Mouse (Mus musculus) large intestine, adult 2 months (tissue): ENCODE data around the gene Cbarp. TPM values are rescaled to one million over a fixed set of nuclear protein-coding genes. Genes with fewer than 3 reads are reported as not detected.

Source experiments
- DNase-seq: peaks from one replicate; pipeline ENCODE4 v3.0.0-alpha.2; 2012; ENCODE audit warnings: low read depth, low spot score
- WGBS: fragments of 180-500 bp; shearing (Covaris S2); methylation state at CpG from one replicate; pipeline ENCODE4 v1.1.7; 2018; 5-methylcytosine and 5-hydroxymethylcytosine counted together
- polyA plus RNA-seq: library from polyadenylated mRNA; depleted of rRNA; stranded (reverse); fragments of >200 nt; gene quantifications from 2 replicates; pipeline ENCODE4 v1.2.3, GENCODE M21; 2012; rRNA removed

Cbarp gene
- polyA plus RNA-seq, 1 experiment: 5.0 TPM

DNA sequence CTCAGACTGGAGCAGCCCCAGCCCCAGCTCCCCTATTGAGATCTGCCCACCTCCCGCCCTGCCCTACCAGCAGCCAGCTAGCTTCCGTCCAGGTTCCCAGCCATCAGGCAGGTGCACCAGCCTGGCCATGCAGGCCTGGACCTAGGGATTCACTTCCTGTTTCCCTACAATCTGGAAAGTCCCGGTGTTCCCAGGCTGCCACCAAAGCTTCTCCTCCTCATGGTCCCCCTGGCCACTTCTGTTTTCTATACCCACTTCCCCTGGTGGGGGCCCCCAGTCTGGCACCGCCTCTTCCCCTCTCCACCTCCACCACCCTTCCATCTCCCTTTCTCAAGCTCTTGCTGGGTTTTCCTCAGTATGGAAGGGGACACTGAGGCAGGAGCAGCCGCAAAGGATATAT, 35.2 kb downstream of the Cbarp start, which contains the start of gene Sbno2:
Sbno2 (minus strand) TSS at position 112 of the 400 bp plus-strand sequence.
- WGBS: 36% methylated on average over 5 of the region's 5 CpGs

DNA sequence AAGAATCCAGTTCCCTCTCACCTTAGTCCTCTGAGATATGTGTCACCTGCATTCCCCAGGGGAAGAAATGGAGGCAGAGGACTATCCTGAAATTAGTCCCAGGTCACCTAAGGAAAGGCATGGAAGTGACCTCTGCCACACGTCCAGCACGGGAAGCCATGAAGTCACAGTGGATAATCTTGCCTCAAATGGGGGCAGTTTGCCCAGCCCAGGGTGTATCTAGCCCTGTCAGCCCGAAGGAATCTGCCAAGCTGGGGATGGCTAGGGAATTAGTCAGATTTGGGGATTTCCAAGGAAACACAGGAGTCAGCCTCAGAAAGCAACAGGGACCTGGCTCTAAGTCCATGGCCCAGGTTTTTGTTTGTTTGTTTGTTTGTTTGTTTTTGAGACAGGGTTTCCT, 36.5 kb downstream of the Cbarp start:
- no peak for DNase-seq
- WGBS: 58% methylated on average over 3 of the region's 3 CpGs

More for the DNA sequence above, 35.2 kb downstream of the Cbarp start, which contains the start of gene Sbno2:
- DNase-seq: no peak

GRCm38 (mm10) chr10:80103032-80103431, 37.6 kb downstream of the Cbarp start:
- 82% methylated on average over 2 of the region's 2 CpGs for WGBS
- no peak for DNase-seq

GRCm38 (mm10) chr10:80102216-80102915, 38.3 kb downstream of the Cbarp start:
- DNase-seq: no peak
- 1% methylated on average over 58 of the region's 59 CpGs for WGBS

DNA sequence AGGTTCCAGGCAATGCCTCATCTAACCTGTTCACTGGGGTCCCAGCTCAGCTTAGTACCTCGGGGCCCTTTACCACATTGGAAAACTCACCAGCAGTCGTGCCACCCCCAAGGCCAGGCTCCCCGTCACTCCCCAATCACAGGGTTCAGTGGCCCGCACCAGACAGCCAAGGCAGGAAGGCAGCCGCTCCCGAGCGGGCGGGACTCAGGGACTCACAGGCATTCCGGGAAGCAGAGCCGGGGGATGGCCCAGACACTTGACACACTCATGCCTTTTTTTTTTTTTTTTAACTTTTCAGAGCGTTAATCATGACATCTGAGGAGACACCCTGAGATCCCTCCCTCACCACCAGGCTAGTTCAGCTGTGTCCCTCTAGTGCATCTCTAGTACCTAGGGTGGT, 39.7 kb downstream of the Cbarp start:
- no peak for DNase-seq
- WGBS: 12% methylated on average over 11 of the region's 11 CpGs

DNA sequence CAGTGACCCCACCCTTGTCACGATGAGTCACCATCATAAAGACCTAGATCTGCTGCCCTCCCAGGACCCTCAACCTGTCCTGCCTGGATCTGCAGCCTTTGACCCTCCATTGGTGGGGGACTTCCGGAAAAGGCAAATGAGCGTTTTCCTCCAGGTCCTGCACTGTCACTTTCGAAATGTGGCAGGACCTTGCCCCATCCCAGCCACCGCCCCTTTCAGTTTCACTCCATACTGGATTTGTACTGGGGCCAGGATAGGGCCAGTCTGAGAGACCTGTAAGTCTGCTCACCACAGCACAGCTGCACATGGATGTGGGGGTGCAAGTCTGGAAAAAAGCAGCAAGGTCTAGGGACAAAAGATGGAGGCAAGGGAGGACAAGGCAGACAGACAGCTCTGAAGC, 42.0 kb downstream of the Cbarp start:
- no peak for DNase-seq
- WGBS: 27% methylated on average over 5 of the region's 5 CpGs

DNA sequence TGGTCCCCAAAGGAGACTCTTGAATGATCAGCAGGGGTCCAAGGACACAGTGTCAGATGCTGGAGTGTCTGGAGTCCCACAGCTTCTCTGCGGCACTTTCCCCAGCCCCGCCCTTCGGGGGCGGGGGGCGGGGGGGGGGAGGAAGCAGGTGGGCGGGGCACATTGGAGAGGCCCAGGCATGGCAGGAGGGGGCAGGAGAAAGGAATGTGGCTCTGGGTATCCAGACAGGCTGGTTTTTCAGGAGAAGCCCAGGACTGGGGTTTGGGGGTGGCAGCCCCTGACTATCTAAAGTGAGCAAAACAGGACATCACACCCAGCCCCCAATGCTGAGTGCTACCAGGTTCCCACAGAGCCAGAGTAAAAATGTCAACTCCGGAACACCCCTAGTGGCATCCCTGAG, 43.4 kb downstream of the Cbarp start:
- no peak for DNase-seq
- 15% methylated on average over 7 of the region's 7 CpGs for WGBS

DNA sequence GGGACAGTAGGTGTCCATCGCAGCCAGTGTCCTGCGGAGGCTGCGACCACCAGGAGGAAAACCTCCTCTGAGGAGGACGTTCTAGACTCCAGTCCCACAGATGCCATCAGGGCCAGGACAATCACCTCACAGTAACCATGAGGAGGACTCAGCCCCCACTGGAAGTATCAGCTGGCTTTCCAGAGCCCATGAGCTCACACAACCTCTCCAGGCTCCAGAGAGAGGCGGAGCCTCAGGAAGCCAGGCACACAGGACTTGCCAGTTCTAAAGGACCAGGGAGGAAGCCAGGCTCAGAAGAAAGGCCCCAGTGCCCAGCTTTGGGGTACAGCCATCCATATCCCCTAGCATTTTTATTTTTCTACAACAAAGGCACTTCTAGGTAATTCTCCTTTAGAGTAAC, 45.1 kb downstream of the Cbarp start:
- no peak for DNase-seq
- WGBS: 87% methylated on average over 5 of the region's 5 CpGs

DNA sequence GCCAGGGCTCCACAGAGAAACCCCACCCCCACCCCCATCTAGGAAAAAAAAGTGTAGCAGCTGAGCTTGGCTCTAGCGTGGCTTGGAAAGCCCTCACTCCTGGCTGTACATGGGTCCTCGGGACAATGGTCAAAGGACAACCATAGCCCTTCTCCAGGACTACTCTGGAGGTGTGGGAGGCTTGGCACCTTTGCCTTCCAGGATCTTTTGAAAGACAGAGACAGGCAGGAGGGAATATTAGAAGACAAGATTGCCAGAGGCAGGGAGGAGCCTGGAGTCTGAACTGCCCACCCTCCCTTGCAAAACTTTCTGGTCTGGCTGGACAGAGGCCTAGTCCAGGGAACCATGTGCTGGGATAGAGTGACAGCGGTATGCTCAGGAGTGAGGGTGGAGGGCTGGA, 46.0 kb downstream of the Cbarp start:
- 74% methylated on average over 3 of the region's 3 CpGs for WGBS
- DNase-seq: no peak

DNA sequence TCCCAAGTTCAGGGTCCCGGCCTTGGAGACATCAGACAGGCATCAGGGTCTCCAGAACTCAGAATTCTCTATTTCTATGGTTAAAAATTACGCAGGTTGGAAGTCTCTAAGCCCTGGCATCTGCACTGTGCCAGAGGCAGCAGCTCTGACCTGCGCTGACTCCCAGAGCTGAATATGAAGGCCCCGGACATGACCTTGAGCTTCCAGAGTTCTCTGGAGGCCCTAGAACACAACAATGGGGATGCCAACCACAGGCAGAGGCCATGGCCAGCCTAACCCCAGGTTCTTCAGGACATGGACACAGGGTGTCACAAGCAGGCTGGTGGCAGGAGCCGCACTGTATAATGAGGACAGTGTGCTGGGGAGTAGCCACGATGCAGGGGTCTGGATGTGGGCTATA, 46.5 kb downstream of the Cbarp start:
- WGBS: 89% methylated on average over 6 of the region's 6 CpGs
- DNase-seq: no peak

GRCm38 (mm10) chr10:80092690-80093089, 47.9 kb downstream of the Cbarp start:
- no peak for DNase-seq
- 50% methylated on average over 5 of the region's 5 CpGs for WGBS

DNA sequence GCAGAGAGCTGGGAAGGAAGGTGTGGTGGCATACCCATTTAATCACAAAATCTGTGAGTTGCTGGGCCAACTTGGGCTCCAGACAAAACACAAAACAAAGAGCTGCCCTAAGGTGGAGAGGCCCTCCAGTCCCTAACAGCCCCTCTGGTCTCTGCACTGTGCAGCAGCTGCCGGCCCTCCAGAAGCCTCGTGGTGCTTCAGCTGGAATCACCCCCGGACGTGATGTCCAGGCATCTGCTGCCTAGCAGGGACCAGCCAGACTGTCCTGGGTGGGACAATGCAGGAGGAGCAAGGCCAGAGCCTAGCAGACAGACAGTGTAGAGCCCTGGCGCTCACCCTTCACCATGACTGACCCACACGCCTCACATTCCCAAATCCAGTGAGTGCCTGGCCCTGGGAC, 49.1 kb downstream of the Cbarp start:
- 75% methylated on average over 6 of the region's 6 CpGs for WGBS
- no peak for DNase-seq

DNA sequence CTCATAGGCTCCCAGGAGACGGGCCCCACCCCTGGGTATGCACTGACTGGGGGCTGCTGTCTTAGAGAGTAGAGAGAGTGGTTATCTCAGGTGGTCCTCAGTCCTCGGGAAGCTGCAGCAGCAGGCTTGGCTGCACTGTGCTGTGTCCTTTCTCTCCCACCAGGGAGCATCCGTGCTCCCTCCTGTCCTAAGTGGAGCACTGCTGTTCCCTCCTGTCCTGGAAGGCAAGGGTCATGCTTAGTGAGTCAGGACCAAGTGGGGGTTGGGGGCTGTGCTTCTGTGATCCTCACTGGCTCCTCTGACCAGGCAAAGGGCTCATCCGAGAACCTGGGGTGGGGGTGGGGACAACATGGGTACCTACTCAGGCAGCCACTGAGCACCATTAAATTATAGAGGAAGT, 51.5 kb downstream of the Cbarp start:
- WGBS: 77% methylated on average over 4 of the region's 4 CpGs
- no peak for DNase-seq

- DNase-seq: no peak
- WGBS: 85% methylated on average over 8 of the region's 8 CpGs
Measured at GRCm38 (mm10) chr10:80087483-80087882, 53.2 kb downstream of the Cbarp start.

DNA sequence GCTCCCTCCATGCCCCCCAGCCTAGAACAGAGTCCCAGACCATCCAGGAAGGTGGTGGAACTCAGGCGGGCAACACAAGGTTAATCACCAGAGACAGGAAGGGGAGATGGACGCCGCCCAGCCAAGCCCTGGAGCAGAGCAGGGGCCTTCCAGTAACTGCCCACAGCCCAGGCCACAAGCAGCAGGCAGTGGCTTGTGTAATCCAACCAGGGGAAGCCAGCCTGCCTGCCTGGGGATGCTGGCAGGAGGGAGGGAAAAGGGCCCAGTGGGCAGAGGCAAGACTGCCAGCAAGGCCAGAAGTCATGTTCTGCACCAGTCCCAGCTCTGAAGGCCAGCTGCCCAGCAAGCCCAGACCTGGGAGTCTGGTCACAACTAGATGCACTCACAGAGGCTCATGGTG, 53.8 kb downstream of the Cbarp start:
- no peak for DNase-seq
- 81% methylated on average over 3 of the region's 3 CpGs for WGBS

DNA sequence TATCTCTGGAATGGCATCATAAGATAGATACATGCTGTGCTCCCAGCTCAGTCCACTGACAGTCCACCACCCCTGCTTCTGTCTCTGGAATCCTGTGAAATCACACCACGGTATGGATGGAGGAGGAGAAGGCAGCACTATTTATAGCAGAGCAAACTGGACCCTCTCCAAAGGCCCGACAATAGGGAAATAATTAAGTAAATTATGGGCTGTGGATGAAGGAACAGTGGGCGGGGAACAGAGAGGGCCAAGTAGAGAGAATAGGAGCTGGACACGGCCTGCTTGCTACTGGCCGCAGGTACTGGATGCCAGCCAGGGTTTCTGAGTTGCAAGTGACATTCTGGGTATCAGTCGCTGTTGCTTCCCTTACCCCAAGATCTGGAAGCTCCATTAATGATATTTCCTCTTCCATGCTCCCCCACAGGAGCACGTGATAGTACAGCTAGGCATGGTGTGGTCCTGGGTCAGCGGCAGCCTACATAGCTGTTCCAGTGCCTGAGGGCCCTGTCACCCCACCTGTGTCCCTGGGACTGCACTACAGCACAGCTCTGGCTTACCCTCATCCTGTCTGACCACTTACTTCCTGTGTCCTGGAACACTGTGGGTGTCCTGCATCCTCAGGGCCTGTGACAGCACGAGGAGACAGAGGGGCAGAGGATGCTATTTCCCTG, 55.7 kb downstream of the Cbarp start:
- 50% methylated on average over 9 of the region's 9 CpGs for WGBS
- no peak for DNase-seq

DNA sequence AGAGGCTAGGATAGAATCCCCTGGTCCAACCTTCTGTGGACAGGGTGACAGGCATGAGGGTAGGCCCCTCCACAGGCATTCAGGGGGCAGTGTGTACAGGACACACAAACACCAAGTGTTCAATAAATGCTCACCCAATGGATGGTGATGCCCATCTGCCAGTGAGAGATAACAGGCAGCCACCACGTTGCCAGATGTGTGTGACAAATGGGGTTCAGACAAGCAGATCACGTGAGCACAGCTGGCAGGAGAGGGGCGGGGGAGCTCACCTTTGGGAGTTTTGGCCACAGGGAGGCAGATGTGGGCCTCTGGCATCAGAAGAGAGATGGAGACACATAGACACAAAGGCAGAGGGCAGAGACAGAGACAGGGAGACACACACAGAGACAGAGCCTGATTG, 59.6 kb downstream of the Cbarp start:
- no peak for DNase-seq
- 78% methylated on average over 3 of the region's 3 CpGs for WGBS

Other genes starting within 250 kb of the Cbarp start
- gene Cfd, start 250.0 kb downstream of the Cbarp start, polyA plus RNA-seq: 166 and 209 TPM in 2 replicates
- gene Med16, start 231.9 kb downstream of the Cbarp start, polyA plus RNA-seq: 28.6 and 36.5 TPM in 2 replicates
- not detected in 2 replicates for gene Gm26602, start 230.0 kb downstream of the Cbarp start, polyA plus RNA-seq
- 1.9 and 3.0 TPM in 2 replicates for gene Kiss1r, start 223.9 kb downstream of the Cbarp start, polyA plus RNA-seq
- gene R3hdm4, start 219.6 kb downstream of the Cbarp start, polyA plus RNA-seq: 92.4 and 94.6 TPM in 2 replicates
- 3.6 and 9.1 TPM in 2 replicates for gene Arid3a, start 213.8 kb downstream of the Cbarp start, polyA plus RNA-seq
- 29.6 and 40.8 TPM in 2 replicates for gene Wdr18, start 180.7 kb downstream of the Cbarp start, polyA plus RNA-seq
- not detected in 2 replicates for gene Grin3b, start 170.1 kb downstream of the Cbarp start, polyA plus RNA-seq
- gene Tmem259, start 156.5 kb downstream of the Cbarp start, polyA plus RNA-seq: 194 and 223 TPM in 2 replicates
- gene Cnn2, start 152.3 kb downstream of the Cbarp start, polyA plus RNA-seq: 49.1 and 56.1 TPM in 2 replicates
- gene Abca7, start 144.3 kb downstream of the Cbarp start, polyA plus RNA-seq: 17.3 and 24.5 TPM in 2 replicates
- 33.5 and 42.4 TPM in 2 replicates for gene Arhgap45, start 124.2 kb downstream of the Cbarp start, polyA plus RNA-seq
- 146 and 172 TPM in 2 replicates for gene Polr2e, start 101.0 kb downstream of the Cbarp start, polyA plus RNA-seq
- gene Gpx4, start 93.7 kb downstream of the Cbarp start, polyA plus RNA-seq: 282 and 473 TPM in 2 replicates
- gene Sbno2, start 35.3 kb downstream of the Cbarp start, polyA plus RNA-seq: 67.2 and 91.7 TPM in 2 replicates
- gene Stk11, start 25.0 kb downstream of the Cbarp start, polyA plus RNA-seq: 112 and 115 TPM in 2 replicates
- gene Atp5d, start 2.2 kb downstream of the Cbarp start, polyA plus RNA-seq: 1,215 and 1,440 TPM in 2 replicates
- gene Midn, start 7.4 kb upstream of the Cbarp start, polyA plus RNA-seq: 62.7 and 89.3 TPM in 2 replicates
- 52.6 and 63.1 TPM in 2 replicates for gene Cirbp, start 25.1 kb upstream of the Cbarp start, polyA plus RNA-seq
- 15.9 and 18.2 TPM in 2 replicates for gene 1600002K03Rik, start 32.1 kb upstream of the Cbarp start, polyA plus RNA-seq
- gene Efna2, start 38.6 kb upstream of the Cbarp start, polyA plus RNA-seq: 0.95 and 1.1 TPM in 2 replicates
- 24.7 and 28.6 TPM in 2 replicates for gene Mum1, start 85.6 kb upstream of the Cbarp start, polyA plus RNA-seq
- gene Ndufs7, start 108.3 kb upstream of the Cbarp start, polyA plus RNA-seq: 553 and 570 TPM in 2 replicates
- gene Gamt, start 120.2 kb upstream of the Cbarp start, polyA plus RNA-seq: 9.4 and 10.5 TPM in 2 replicates
- 52.1 and 67.7 TPM in 2 replicates for gene Dazap1, start 120.7 kb upstream of the Cbarp start, polyA plus RNA-seq
- 1,621 and 1,622 TPM in 2 replicates for gene Rps15, start 151.6 kb upstream of the Cbarp start, polyA plus RNA-seq
- 0.41 and 0.45 TPM in 2 replicates for gene Apc2, start 155.1 kb upstream of the Cbarp start, polyA plus RNA-seq
- 69.0 and 72.5 TPM in 2 replicates for gene 2310011J03Rik, start 179.7 kb upstream of the Cbarp start, polyA plus RNA-seq
- 8.2 and 15.5 TPM in 2 replicates for gene Pcsk4, start 188.7 kb upstream of the Cbarp start, polyA plus RNA-seq
- gene Reep6, start 189.1 kb upstream of the Cbarp start, polyA plus RNA-seq: 50.1 and 127 TPM in 2 replicates
- 40.5 and 73.6 TPM in 2 replicates for gene Adamtsl5, start 207.6 kb upstream of the Cbarp start, polyA plus RNA-seq
- gene Plk5, start 215.6 kb upstream of the Cbarp start, polyA plus RNA-seq: 0.68 and 2.8 TPM in 2 replicates
- gene Mex3d, start 246.8 kb upstream of the Cbarp start, polyA plus RNA-seq: 5.7 and 7.6 TPM in 2 replicates